Mouse (Mus musculus) c-Kit-negative CD71-positive TER-119-positive erythroid progenitor cells, embryonic 14.5 days (primary cell): ENCODE results near the gene Ercc6.

Experiments
- DNase-seq: peaks from one replicate; pipeline ENCODE4 v3.0.0-alpha.2; 2013; ENCODE audit warnings: low read depth, low spot score

Gene Ercc6

GRCm38 (mm10) chr14:32513336-32514032 is at the start of gene Ercc6:
Ercc6 (plus strand) TSS chr14:32513521.
- DNase-seq: peak; percentile 90

- no peak for DNase-seq
Measured at GRCm38 (mm10) chr14:32464601-32465505, 48.5 kb upstream of the Ercc6 start, which contains the start of gene Slc18a3. Slc18a3 (minus strand) TSS chr14:32464850.

- DNase-seq: no peak
Measured at GRCm38 (mm10) chr14:32465506-32465870, 47.8 kb upstream of the Ercc6 start.

- DNase-seq: no peak
Measured at GRCm38 (mm10) chr14:32465889-32466288, 47.4 kb upstream of the Ercc6 start, which contains the start of gene Chat. Chat (minus strand) TSS chr14:32465989.

GRCm38 (mm10) chr14:32467606-32468005 is 45.7 kb upstream of the Ercc6 start:
- DNase-seq: no peak

GRCm38 (mm10) chr14:32472996-32473395 is 40.3 kb upstream of the Ercc6 start:
- no peak for DNase-seq

GRCm38 (mm10) chr14:32476559-32476958 is 36.8 kb upstream of the Ercc6 start:
- no peak for DNase-seq

- DNase-seq: no peak
Measured at GRCm38 (mm10) chr14:32477581-32477980, 35.7 kb upstream of the Ercc6 start.

GRCm38 (mm10) chr14:32482061-32482460 is 31.3 kb upstream of the Ercc6 start:
- peak; percentile 16 for DNase-seq

GRCm38 (mm10) chr14:32492521-32492920 is 20.8 kb upstream of the Ercc6 start:
- DNase-seq: no peak

- DNase-seq: no peak
Measured at GRCm38 (mm10) chr14:32496115-32496850, 17.0 kb upstream of the Ercc6 start.

- no peak for DNase-seq
Measured at GRCm38 (mm10) chr14:32501303-32501702, 12.0 kb upstream of the Ercc6 start.

GRCm38 (mm10) chr14:32502764-32503688 is 10.3 kb upstream of the Ercc6 start:
- no peak for DNase-seq

- DNase-seq: no peak
Measured at GRCm38 (mm10) chr14:32503897-32504296, 9.4 kb upstream of the Ercc6 start.

- no peak for DNase-seq
Measured at GRCm38 (mm10) chr14:32506329-32506728, 7.0 kb upstream of the Ercc6 start.

GRCm38 (mm10) chr14:32507216-32507615 is 6.1 kb upstream of the Ercc6 start:
- no peak for DNase-seq

- no peak for DNase-seq
Measured at GRCm38 (mm10) chr14:32508105-32508835, 5.1 kb upstream of the Ercc6 start.

- no peak for DNase-seq
Measured at GRCm38 (mm10) chr14:32509443-32509961, 3.8 kb upstream of the Ercc6 start.

GRCm38 (mm10) chr14:32512912-32513311 is 409 bp upstream of the Ercc6 start:
- no peak for DNase-seq

- no peak for DNase-seq
Measured at GRCm38 (mm10) chr14:32516086-32516485, 2.8 kb downstream of the Ercc6 start.
